Mouse (Mus musculus) embryonic fibroblast, embryonic 13.5 days (primary cell): ENCODE measurements around the gene Plin3.

Experiments
- CTCF ChIP-seq: IDR thresholded peaks from 2 replicates; pipeline ENCODE4 v1.5.1; 2011; ENCODE audit warnings: mild to moderate bottlenecking, control low read depth, low read length, moderate library complexity, borderline replicate concordance; ENCODE audit not compliant: insufficient read depth
- POLR2A ChIP-seq: IDR thresholded peaks from 2 replicates; pipeline ENCODE4 v1.6.1; 2011; ENCODE audit warnings: low read depth, mild to moderate bottlenecking, control low read depth, low read length, moderate library complexity

- TF ChIP-seq CTCF (no peak), POLR2A (no peak)
Measured at GRCm38 (mm10) chr17:56287830-56288229, 4.8 kb downstream of the Plin3 start.
